Comparison of ENCODE assay signal across 9 mouse cellular contexts in genomic region chrX:36111622-36112421, GRCm38 (mm10). TPM values are rescaled to one million over a fixed set of nuclear protein-coding genes. Genes with fewer than 3 reads are reported as not detected.
DNase-seq lines count a peak whose midpoint lies in the region; ATAC-seq and TF ChIP-seq lines count a peak whose summit lies in the region.
"Had no signal": no experiment of that assay in that cellular context is flagged by ENCODE, and none has a peak within 500 bp of the region (broad histone marks: within the 10 kb centered on the region; RNA-seq: fewer than 3 reads in every experiment).

Gene Il13ra1, plus strand, starts transcription at chrX:36112110.

- peak within 1 kb of the TSS; percentile 39; the same call in 1 of the 2 replicates for H3K9ac ChIP-seq in forebrain, postnatal 0 days

- WGBS in forebrain, postnatal 0 days, result 28% methylated on average over 47 of the region's 51 CpGs

- no peaks in the 10 kb centered on the region for H3K36me3 ChIP-seq in forebrain, postnatal 0 days (ENCODE audit: insufficient read depth)
- no peaks in the 10 kb centered on the region for H3K36me3 ChIP-seq in megakaryocyte, embryonic 14.5 days (replicated peaks; ENCODE audit: low read length)

- H3K27ac ChIP-seq in forebrain, postnatal 0 days (ENCODE audit: low read depth, low read length), result no peak within 1 kb of the TSS

- TF ChIP-seq CTCF in forebrain, postnatal 0 days (IDR thresholded peaks at IDR 0.05; ENCODE audit: low read depth), result no peak

- intact Hi-C loops in left cerebral cortex, postnatal 36 days (cut with DNase I), result no loop called here

- ATAC-seq in forebrain, postnatal 0 days, result peak; percentile 55
- ATAC-seq in hematopoietic stem cell, adult 5-6 weeks (replicated peaks in 1 of 2; ENCODE audit: insufficient read depth in 1 of 2, low FRiP score in 2 of 2, low TSS enrichment in 1 of 2, low read depth in 1 of 2, poor library complexity in 2 of 2, severe bottlenecking in 2 of 2), result peak; percentile 17 to 25; a peak in 1 of 4 replicates

- peak within 1 kb of the TSS; percentile 72 for H3K4me2 ChIP-seq in forebrain, postnatal 0 days (ENCODE audit: low read depth)

- H3K4me3 ChIP-seq in forebrain, postnatal 0 days (ENCODE audit: low read depth, low read length), result peak within 1 kb of the TSS; percentile 43
- H3K4me3 ChIP-seq in megakaryocyte, embryonic 14.5 days (replicated peaks), result peak within 1 kb of the TSS; percentile 90
- H3K4me3 ChIP-seq: erythroblast, embryonic 14.5 days had no signal

- no peaks in the 10 kb centered on the region for H3K4me1 ChIP-seq in forebrain, postnatal 0 days (ENCODE audit: insufficient read depth)
- H3K4me1 ChIP-seq in megakaryocyte, embryonic 14.5 days, result peaks cover 10% of the 10 kb centered on the region

- DNase-seq in Muller cell, postnatal 12 days (ENCODE audit: inconsistent ontology term), result peak; percentile 25
- DNase-seq in cerebellum, adult 11-12 months, result peak; percentile 17
- no peak for DNase-seq in forebrain, postnatal 0 days
- peak; percentile 7 to 8 for DNase-seq in left cerebral cortex, postnatal 36 days (ENCODE audit: low spot score in 2 of 2)
- DNase-seq in right cerebral cortex, postnatal 36 days (ENCODE audit: low spot score in 2 of 2), result peak; percentile 1
- DNase-seq in c-Kit-positive CD71-positive TER-119-positive erythroid progenitor cells, embryonic 14.5 days (ENCODE audit: low spot score), result no peak

- no peaks in the 10 kb centered on the region for H3K9me3 ChIP-seq in forebrain, postnatal 0 days (ENCODE audit: low read length)
- H3K9me3 ChIP-seq in megakaryocyte, embryonic 14.5 days, result 0 out of 2 replicates have a peak, but pooled peaks cover 11% of the 10 kb centered on the region

- no peaks in the 10 kb centered on the region for H3K27me3 ChIP-seq in forebrain, postnatal 0 days (ENCODE audit: insufficient read depth, low read length)
- peaks cover 46% of the 10 kb centered on the region for H3K27me3 ChIP-seq in megakaryocyte, embryonic 14.5 days (replicated peaks)

RNA-seq across cellular contexts. Expression of gene Il13ra1, which starts in this region (rescaled TPM):
- total RNA-seq in forebrain, postnatal 0 days (2014; rRNA removed), result 9.8 and 10.5 TPM in 2 replicates
- polyA plus RNA-seq in forebrain, postnatal 0 days (2015; fragmentation: Nextera tagmentation; extraction: Ambion mirVana), result 5.3 and 6.7 TPM in 2 replicates
- total RNA-seq in hematopoietic stem cell, adult 5-6 weeks (2017), result 1.8 TPM in 1 of 2 replicates, not detected in the other
- total RNA-seq in left cerebral cortex, postnatal 36 days (2021), result 1 to 10 TPM; 2.9 to 4.1 TPM
- polyA plus RNA-seq in megakaryocyte, embryonic 14.5 days (2012; ENCODE audit: insufficient read depth, low replicate concordance), result 0.40 TPM in 1 of 2 replicates, not detected in the other
- polyA plus RNA-seq: erythroblast, embryonic 14.5 days had no signal

Comparison
In these comparisons a context has a peak if more than half of its experiments do, and no peak if none do; other contexts are left out.
1. DNase-seq: peak in Muller cell, postnatal 12 days (single experiment), cerebellum, adult 11-12 months (single experiment), left cerebral cortex, postnatal 36 days (2 of 2) and right cerebral cortex, postnatal 36 days (2 of 2); none in forebrain, postnatal 0 days (single experiment) and c-Kit-positive CD71-positive TER-119-positive erythroid progenitor cells, embryonic 14.5 days (single experiment).